Mouse (Mus musculus) lung, postnatal 0 days (tissue): Measurements from ENCODE around the gene Fbxw8. TPM values are rescaled to one million over a fixed set of nuclear protein-coding genes. Genes with fewer than 3 reads are reported as not detected.

ENCODE experiments used
- ATAC-seq: fragments of 200-750 bp; cut with Nextera tagmentation; 2 replicates; pipeline ENCODE4 v1.8.0; 2017; ENCODE audit warnings: moderate library complexity
- DNase-seq: peaks from one replicate; pipeline ENCODE4 v3.0.0-alpha.2; 2016; ENCODE audit warnings: low spot score
- H3K27ac ChIP-seq: fragments of 300-500 bp; sonication (generic); 2 replicates; pipeline ENCODE4 v1.5.1; 2014; ENCODE audit warnings: antibody characterized with exemption, mild to moderate bottlenecking, low read length, mixed read lengths
- H3K27me3 ChIP-seq: fragments of 300-500 bp; sonication (generic); replicated peaks from 2 replicates; pipeline ENCODE4 v1.6.1; 2014; ENCODE audit warnings: low read length, mixed read lengths; ENCODE audit not compliant: insufficient read depth
- H3K36me3 ChIP-seq: fragments of 300-500 bp; sonication (generic); 2 replicates; pipeline ENCODE4 v1.6.1; 2014; ENCODE audit warnings: low read length, mixed read lengths; ENCODE audit not compliant: insufficient read depth
- H3K4me1 ChIP-seq: fragments of 300-500 bp; sonication (generic); 2 replicates; pipeline ENCODE4 v1.6.1; 2014; ENCODE audit warnings: antibody characterized with exemption, low read depth, low read length, mixed read lengths; ENCODE audit not compliant: insufficient read depth
- H3K4me2 ChIP-seq: fragments of 300-500 bp; sonication (generic); replicated peaks from 2 replicates; pipeline ENCODE4 v1.6.1; 2014; ENCODE audit warnings: low read depth, mild to moderate bottlenecking, low read length, moderate library complexity, mixed read lengths
- H3K4me3 ChIP-seq: fragments of 300-500 bp; sonication (generic); 2 replicates; pipeline ENCODE4 v1.5.1; 2014; ENCODE audit warnings: low read depth, low read length
- H3K9ac ChIP-seq: fragments of 300-500 bp; sonication (generic); replicated peaks from 2 replicates; pipeline ENCODE4 v1.6.1; 2014; ENCODE audit warnings: low read depth, mild to moderate bottlenecking
- H3K9me3 ChIP-seq: fragments of 300-500 bp; sonication (generic); 2 replicates; pipeline ENCODE4 v1.6.1; 2016; ENCODE audit warnings: low read length, mixed read lengths
- CTCF ChIP-seq: IDR thresholded peaks from 2 replicates; pipeline ENCODE4 v1.5.1; 2016; ENCODE audit warnings: antibody characterized with exemption, mild to moderate bottlenecking
- EP300 ChIP-seq: IDR thresholded peaks from 2 replicates; pipeline ENCODE4 v1.6.1; 2016; ENCODE audit warnings: antibody characterized with exemption, mild to moderate bottlenecking, control low read depth
- WGBS: fragments of 180-500 bp; shearing (Covaris S2); extraction: QIAGEN DNeasy Blood & Tissue Kit; methylation state at CpG from one replicate; pipeline ENCODE4 v1.1.7; 2014; 5-methylcytosine and 5-hydroxymethylcytosine counted together
- polyA plus RNA-seq: library from polyadenylated mRNA; unstranded; fragments of >200 nt; fragmentation: Nextera tagmentation; extraction: Ambion mirVana; gene quantifications from 2 replicates; pipeline ENCODE4 v1.2.1, GENCODE M21; 2015

The Fbxw8 gene
- polyA plus RNA-seq, 1 experiment from 2014 or later = 27.9 TPM

DNA sequence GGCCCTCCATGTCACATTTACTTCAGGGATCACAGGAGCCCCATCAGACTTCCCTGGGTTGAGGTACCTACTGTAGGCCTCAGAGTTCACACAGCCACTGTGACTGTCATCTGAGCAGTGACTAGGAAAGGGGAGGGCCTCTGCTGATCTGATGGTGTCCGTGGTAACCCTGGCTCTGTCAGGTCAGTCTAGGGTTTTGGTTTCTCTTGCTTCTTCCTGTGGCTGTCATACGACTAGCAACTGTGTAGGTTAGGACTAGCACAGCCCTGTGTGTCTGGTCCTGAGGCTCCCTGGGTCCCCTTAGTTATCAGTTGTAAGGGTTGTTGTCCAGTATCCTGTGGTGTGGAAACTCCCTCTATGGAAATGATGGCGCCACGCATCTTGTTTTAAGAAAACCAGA lies 104.5 kb downstream of the Fbxw8 start:
- no peak overlapping the region for H3K4me3 ChIP-seq
- no peaks in the 10 kb centered on the region for H3K36me3 ChIP-seq
- no peak overlapping the region for H3K27ac ChIP-seq
- 74% methylated on average over 4 of the region's 4 CpGs for WGBS
- TF ChIP-seq EP300 (no peak), CTCF (no peak)
- H3K9me3 ChIP-seq = no peaks in the 10 kb centered on the region
- no peak overlapping the region for H3K9ac ChIP-seq
- no peaks in the 10 kb centered on the region for H3K4me1 ChIP-seq
- no peak overlapping the region for H3K4me2 ChIP-seq
- DNase-seq (no peak), ATAC-seq (no peak)
- H3K27me3 ChIP-seq = no peaks in the 10 kb centered on the region

DNA sequence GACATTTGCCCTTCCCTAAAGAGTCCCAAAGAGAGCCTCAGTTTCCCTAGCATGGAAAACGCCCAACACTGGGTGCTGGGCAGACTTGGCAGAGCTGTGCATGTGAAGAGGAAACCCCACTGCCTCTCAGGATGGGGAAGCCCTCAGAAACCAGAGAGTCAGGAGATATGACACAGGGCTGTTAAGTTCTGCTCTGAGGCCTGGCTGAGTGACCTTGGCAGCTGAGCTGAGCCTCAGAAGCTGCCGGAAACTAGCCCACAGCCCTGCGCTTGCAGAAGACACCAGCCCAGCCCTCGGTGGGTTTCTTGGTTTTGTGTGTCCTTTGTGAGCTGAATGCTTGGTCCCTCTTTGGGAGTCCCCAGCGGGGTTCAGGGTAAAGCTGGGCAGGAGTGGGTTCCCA lies 106.3 kb downstream of the Fbxw8 start:
- H3K4me1 ChIP-seq = no peaks in the 10 kb centered on the region
- H3K27ac ChIP-seq = no peak overlapping the region

DNA sequence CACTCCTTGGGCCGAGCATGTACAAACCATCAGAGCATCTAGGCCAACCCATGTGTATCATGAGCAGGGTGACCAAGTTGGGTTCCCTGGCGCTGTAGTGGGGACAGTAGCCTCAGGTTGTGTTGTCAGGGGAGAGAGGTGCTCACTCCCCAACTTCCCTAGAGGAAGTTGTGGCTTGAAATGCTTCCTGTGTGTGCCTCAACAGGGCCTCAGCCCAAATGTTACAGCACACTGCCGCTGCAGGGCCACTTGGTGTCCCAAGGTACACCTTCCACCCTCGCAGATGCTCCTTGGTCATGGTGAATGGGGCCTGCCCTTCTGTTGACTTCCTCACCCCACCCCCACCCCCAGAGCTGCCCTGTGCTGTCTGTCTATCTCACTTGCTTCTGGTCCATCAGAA lies 106.9 kb downstream of the Fbxw8 start:
- no peak for ATAC-seq
- Histone ChIP-seq H3K27ac (no peak overlapping the region), H3K4me1 (no peaks in the 10 kb centered on the region), H3K36me3 (no peaks in the 10 kb centered on the region), H3K4me3 (no peak overlapping the region), H3K27me3 (no peaks in the 10 kb centered on the region), H3K9ac (no peak overlapping the region), H3K9me3 (no peaks in the 10 kb centered on the region), H3K4me2 (no peak overlapping the region)
- WGBS = 76% methylated on average over 4 of the region's 4 CpGs
- TF ChIP-seq CTCF = no peak
- TF ChIP-seq EP300 = no peak
- DNase-seq = no peak

More for the DNA sequence above, 106.3 kb downstream of the Fbxw8 start:
- H3K9ac ChIP-seq = no peak overlapping the region
- no peak overlapping the region for H3K4me2 ChIP-seq
- DNase-seq (no peak), ATAC-seq (no peak)
- no peaks in the 10 kb centered on the region for H3K9me3 ChIP-seq
- H3K36me3 ChIP-seq = no peaks in the 10 kb centered on the region
- no peak overlapping the region for H3K4me3 ChIP-seq
- TF ChIP-seq CTCF (no peak), EP300 (no peak)
- WGBS = 79% methylated on average over 5 of the region's 5 CpGs
- no peaks in the 10 kb centered on the region for H3K27me3 ChIP-seq

DNA sequence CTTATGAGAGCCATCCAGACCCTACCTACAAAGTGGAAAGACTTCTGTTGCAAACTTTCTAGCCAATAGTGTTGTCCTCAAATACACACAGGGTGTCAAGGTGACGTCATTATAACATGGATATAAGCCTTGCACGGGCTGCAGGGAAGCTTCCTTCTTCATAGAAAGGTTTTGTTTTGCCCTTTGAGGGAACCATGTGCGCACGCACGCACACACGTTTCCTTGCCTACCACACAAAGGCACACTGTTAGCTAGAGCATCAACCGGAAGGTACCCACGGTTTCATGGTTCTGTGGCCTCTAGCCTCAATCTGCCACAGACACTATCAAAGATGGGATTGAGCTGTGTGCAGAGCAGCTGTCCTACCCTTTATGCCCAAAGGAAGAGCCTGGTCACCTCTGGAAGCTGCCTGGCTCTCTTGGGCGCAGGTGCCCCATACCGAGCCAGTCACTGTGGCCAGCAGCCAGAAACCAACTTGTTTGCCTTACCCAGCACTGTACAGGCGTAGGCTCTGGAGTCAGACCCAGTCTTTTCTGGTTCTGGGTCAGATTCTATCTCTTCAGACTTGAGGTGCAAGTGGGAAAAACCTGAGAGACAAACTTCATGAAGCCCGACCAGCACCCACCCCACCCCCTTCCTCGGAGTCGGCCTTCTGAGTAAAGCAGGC lies 108.0 kb downstream of the Fbxw8 start:
- Histone ChIP-seq H3K9ac (no peak overlapping the region), H3K4me3 (no peak overlapping the region), H3K27me3 (no peaks in the 10 kb centered on the region), H3K4me2 (no peak overlapping the region), H3K27ac (no peak overlapping the region), H3K9me3 (no peaks in the 10 kb centered on the region), H3K4me1 (no peaks in the 10 kb centered on the region), H3K36me3 (no peaks in the 10 kb centered on the region)
- DNase-seq (no peak), ATAC-seq (no peak)
- WGBS = 85% methylated on average over 14 of the region's 14 CpGs
- TF ChIP-seq EP300 (no peak), CTCF (no peak)

DNA sequence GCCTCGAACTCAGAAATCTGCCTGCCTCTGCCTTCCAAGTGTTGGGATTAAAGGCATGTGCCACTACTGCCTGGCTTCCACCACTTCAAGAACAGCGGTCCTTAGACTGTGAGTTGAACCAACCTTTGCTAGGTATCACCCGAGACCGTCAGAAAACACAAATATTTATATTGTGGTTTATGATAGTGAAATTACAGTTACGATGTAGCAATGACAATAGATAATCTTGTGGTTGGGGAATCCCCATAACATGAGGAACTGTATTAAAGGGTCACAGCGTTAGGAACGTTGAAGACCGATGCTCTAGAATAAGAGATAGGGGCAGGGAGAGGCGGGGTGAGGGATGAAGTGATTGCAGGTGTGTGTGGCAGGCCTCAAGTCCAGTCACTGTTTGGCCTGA lies 109.9 kb downstream of the Fbxw8 start:
- Histone ChIP-seq H3K27me3 (no peaks in the 10 kb centered on the region), H3K4me3 (no peak overlapping the region), H3K36me3 (no peaks in the 10 kb centered on the region), H3K4me1 (no peaks in the 10 kb centered on the region), H3K4me2 (no peak overlapping the region), H3K9ac (no peak overlapping the region), H3K27ac (no peak overlapping the region), H3K9me3 (no peaks in the 10 kb centered on the region)
- TF ChIP-seq EP300 (no peak), CTCF (no peak)
- WGBS = 78% methylated on average over 9 of the region's 9 CpGs
- ATAC-seq (no peak), DNase-seq (no peak)

DNA sequence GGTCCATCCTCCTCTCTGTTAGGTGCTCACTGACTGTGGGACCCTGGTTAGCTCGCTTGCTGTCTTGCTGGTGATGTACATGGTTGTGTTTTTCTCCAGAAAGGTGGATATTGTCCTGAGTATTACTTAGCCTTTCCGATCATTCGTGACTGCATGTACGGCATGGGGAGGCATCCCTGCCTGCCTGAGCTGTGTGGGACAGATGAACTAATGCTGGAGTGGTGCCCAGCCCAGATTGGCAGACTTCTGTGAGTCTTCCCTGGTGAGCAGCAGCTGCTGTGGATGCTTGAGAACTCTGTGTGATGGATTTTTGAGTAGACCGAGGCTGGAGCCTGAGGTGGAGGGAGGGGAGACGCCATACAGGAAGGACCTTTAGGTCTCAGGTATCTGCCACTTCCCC lies 110.4 kb downstream of the Fbxw8 start:
- ATAC-seq (no peak), DNase-seq (no peak)
- no peak overlapping the region for H3K9ac ChIP-seq
- H3K36me3 ChIP-seq = no peaks in the 10 kb centered on the region
- H3K9me3 ChIP-seq = no peaks in the 10 kb centered on the region
- no peak overlapping the region for H3K4me2 ChIP-seq
- no peaks in the 10 kb centered on the region for H3K4me1 ChIP-seq
- WGBS = 78% methylated on average over 6 of the region's 6 CpGs
- TF ChIP-seq CTCF = no peak
- no peak for TF ChIP-seq EP300
- H3K27me3 ChIP-seq = no peaks in the 10 kb centered on the region
- H3K27ac ChIP-seq = no peak overlapping the region
- no peak overlapping the region for H3K4me3 ChIP-seq

- DNase-seq (no peak), ATAC-seq (no peak)
- Histone ChIP-seq H3K36me3 (no peaks in the 10 kb centered on the region), H3K4me3 (no peak overlapping the region), H3K9me3 (no peaks in the 10 kb centered on the region), H3K27ac (no peak overlapping the region), H3K4me2 (no peak overlapping the region), H3K4me1 (no peaks in the 10 kb centered on the region), H3K9ac (no peak overlapping the region), H3K27me3 (no peaks in the 10 kb centered on the region)
- WGBS = 84% methylated on average over 4 of the region's 4 CpGs
- no peak for TF ChIP-seq CTCF
- no peak for TF ChIP-seq EP300
Observed at GRCm38 (mm10) chr5:118043761-118044160, 111.5 kb downstream of the Fbxw8 start.
